Mouse (Mus musculus): Measurements from ENCODE around the gene Abcc12. TPM values are rescaled to one million over a fixed set of nuclear protein-coding genes. Genes with fewer than 3 reads are reported as not detected.

Abcc12 gene
- polyA plus RNA-seq, 1 experiment from 2014 or later = 0.21 TPM

DNA sequence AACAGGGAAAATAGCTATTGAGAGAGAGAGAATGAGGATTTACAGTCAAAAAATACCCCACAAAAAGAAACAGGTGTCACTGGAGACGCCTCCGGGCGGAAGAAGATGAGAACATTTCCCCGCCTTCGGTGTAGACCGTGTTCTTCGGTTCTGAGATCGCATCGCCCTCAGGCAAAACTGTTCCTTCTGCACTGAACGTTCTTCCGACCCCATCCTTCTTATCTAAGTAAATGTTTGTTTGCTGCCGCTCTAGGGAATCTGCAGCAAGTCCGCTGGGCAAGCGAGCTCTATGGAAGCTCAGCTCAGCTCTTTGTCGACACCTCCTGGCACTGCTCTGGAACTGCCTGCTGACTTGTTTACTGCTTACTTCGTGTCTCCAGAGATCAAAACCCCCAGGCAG lies 5.0 kb upstream of the Abcc12 start:
- H3K4me3 ChIP-seq (replicated peaks; ENCODE audit: low read length) = peak overlapping the region; percentile 32
- H3K9ac ChIP-seq = peak overlapping the region; percentile 54
- no peaks in the 10 kb centered on the region for H3K36me3 ChIP-seq (replicated peaks; ENCODE audit: control insufficient read depth, insufficient read depth)
- H3K9me3 ChIP-seq (ENCODE audit: control insufficient read depth, low read length) = no peaks in the 10 kb centered on the region
- ATAC-seq (ENCODE audit: low FRiP score) (peak; percentile 81; the same call in 1 of the 2 replicates), DNase-seq (ENCODE audit: low spot score) (peak; percentile 87)
- H3K4me1 ChIP-seq (replicated peaks; ENCODE audit: control insufficient read depth, insufficient read depth, low read length) = no peaks in the 10 kb centered on the region
- 3% methylated on average over 16 of the region's 16 CpGs for WGBS
- no peaks in the 10 kb centered on the region for H3K27me3 ChIP-seq (ENCODE audit: control insufficient read depth, insufficient read depth, low read length)
- H3K4me2 ChIP-seq (replicated peaks) = peak overlapping the region; percentile 67
- H3K27ac ChIP-seq = peak overlapping the region; percentile 59

DNA sequence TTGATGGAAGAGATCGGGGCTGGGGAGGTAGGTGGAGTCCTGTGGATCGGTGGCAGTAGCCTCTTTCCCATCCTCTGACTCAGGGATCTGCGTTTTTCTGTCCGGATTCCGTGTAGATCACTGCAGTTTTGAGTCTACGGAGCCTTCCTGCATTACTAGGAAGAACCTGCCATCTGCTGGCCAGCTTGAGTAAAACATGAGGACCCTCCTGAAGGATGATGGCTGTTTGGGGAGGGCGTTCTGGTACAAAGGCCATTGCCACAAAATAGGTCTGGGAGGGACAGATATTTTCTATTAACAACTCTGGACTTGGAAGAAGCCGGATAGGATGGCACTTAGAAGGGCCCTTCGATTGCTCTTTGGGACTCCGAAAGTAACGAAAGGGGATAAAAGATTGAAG lies 4.6 kb upstream of the Abcc12 start:
- Histone ChIP-seq H3K36me3 (replicated peaks; ENCODE audit: control insufficient read depth, insufficient read depth) (no peaks in the 10 kb centered on the region), H3K9me3 (ENCODE audit: control insufficient read depth, low read length) (no peaks in the 10 kb centered on the region), H3K27ac (peak overlapping the region; percentile 59), H3K9ac (peak overlapping the region; percentile 54), H3K27me3 (ENCODE audit: control insufficient read depth, insufficient read depth, low read length) (no peaks in the 10 kb centered on the region), H3K4me1 (replicated peaks; ENCODE audit: control insufficient read depth, insufficient read depth, low read length) (no peaks in the 10 kb centered on the region), H3K4me2 (replicated peaks) (peak overlapping the region; percentile 67), H3K4me3 (replicated peaks; ENCODE audit: low read length) (peak overlapping the region; percentile 32)
- 7% methylated on average over 11 of the region's 11 CpGs for WGBS
- peak; percentile 76 for ATAC-seq (ENCODE audit: low FRiP score)
- peak; percentile 90 for DNase-seq (ENCODE audit: low spot score)

DNA sequence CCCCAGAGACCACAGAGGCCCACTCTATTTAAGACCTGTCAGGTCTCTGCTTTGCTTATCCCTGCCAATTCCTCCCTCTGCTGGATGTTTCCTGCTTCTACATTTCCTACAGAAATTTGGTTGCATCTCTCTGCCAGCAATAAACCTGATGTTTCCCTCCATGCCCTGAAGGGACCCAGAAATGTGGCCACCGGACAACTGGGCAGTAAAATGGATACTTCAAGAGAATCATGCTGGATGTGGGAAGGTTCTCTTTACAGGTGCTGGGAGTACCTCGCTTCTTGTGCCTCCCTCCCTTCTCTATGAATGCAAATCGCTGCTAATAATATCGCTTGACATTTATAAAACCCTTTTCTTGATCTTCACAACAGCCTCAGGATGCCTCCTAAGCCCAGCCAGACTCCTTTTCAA lies 1.4 kb upstream of the Abcc12 start:
- Histone ChIP-seq H3K4me1 (replicated peaks; ENCODE audit: control insufficient read depth, insufficient read depth, low read length) (peaks cover 7% of the 10 kb centered on the region; the same call in 1 of the 2 replicates), H3K9ac (no peak overlapping the region)

DNA sequence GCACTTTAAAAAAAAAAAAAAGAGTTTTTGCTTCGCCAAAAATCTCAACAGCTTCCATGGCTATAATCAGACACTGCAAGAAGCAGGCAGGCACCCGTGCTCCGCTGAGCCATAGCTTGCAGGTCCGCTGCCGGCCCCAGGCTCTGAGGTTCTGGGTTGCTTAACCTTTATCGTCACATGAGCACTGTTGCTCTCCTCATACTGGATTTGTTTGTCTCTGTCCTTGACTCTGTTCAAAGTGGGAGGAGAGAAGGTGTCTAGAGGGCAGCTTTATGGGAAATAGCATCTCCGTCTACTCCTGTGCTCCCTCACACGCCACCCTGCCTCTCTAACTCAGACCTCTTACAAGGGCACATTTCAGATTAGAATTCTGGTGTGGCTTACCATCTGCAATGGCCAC lies 1.8 kb downstream of the Abcc12 start:
- no peak for DNase-seq (ENCODE audit: low spot score)

More for the DNA sequence above, 1.4 kb upstream of the Abcc12 start:
- no peak for ATAC-seq (ENCODE audit: low FRiP score)
- H3K4me3 ChIP-seq (replicated peaks; ENCODE audit: low read length) = no peak overlapping the region
- H3K27ac ChIP-seq = no peak overlapping the region
- no peaks in the 10 kb centered on the region for H3K36me3 ChIP-seq (replicated peaks; ENCODE audit: control insufficient read depth, insufficient read depth)
- no peaks in the 10 kb centered on the region for H3K9me3 ChIP-seq (ENCODE audit: control insufficient read depth, low read length)
- no peak overlapping the region for H3K4me2 ChIP-seq (replicated peaks)
- 92% methylated on average over 4 of the region's 4 CpGs for WGBS
- H3K27me3 ChIP-seq (ENCODE audit: control insufficient read depth, insufficient read depth, low read length) = no peaks in the 10 kb centered on the region
- DNase-seq (ENCODE audit: low spot score) = peak; percentile 67

DNA sequence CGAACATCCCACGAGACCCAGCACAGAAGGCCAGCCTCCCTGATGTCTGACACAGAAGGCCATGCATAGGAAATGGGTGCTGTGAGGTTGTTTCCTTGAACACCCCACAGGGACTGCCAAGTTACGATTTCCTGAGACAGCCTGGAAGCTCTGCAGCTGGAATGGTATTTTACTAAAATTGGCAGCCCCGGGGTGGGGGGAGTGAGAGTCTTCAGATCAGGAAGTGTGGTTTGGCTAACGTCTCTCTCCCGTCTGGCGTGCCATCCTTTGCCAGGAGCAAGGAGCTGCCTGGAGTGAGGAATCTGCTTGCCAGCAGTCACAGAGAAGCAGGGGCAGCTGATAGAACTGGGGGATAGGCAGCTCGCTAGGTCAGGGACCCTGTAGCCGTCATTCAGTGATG lies 2.4 kb downstream of the Abcc12 start:
- H3K36me3 ChIP-seq (replicated peaks; ENCODE audit: control insufficient read depth, insufficient read depth) = no peaks in the 10 kb centered on the region
- WGBS = 59% methylated on average over 9 of the region's 9 CpGs
- H3K27ac ChIP-seq = no peak overlapping the region
- no peaks in the 10 kb centered on the region for H3K27me3 ChIP-seq (ENCODE audit: control insufficient read depth, insufficient read depth, low read length)
- H3K4me2 ChIP-seq (replicated peaks) = no peak overlapping the region
- H3K4me3 ChIP-seq (replicated peaks; ENCODE audit: low read length) = no peak overlapping the region
- DNase-seq (ENCODE audit: low spot score) = no peak
- ATAC-seq (ENCODE audit: low FRiP score) = no peak
- no peak overlapping the region for H3K9ac ChIP-seq
- no peaks in the 10 kb centered on the region for H3K9me3 ChIP-seq (ENCODE audit: control insufficient read depth, low read length)
- peaks cover 7% of the 10 kb centered on the region; the same call in 1 of the 2 replicates for H3K4me1 ChIP-seq (replicated peaks; ENCODE audit: control insufficient read depth, insufficient read depth, low read length)

More for the DNA sequence above, 1.8 kb downstream of the Abcc12 start:
- Histone ChIP-seq H3K9ac (no peak overlapping the region), H3K4me2 (replicated peaks) (no peak overlapping the region), H3K27me3 (ENCODE audit: control insufficient read depth, insufficient read depth, low read length) (no peaks in the 10 kb centered on the region), H3K36me3 (replicated peaks; ENCODE audit: control insufficient read depth, insufficient read depth) (no peaks in the 10 kb centered on the region), H3K4me1 (replicated peaks; ENCODE audit: control insufficient read depth, insufficient read depth, low read length) (peaks cover 7% of the 10 kb centered on the region; the same call in 1 of the 2 replicates), H3K9me3 (ENCODE audit: control insufficient read depth, low read length) (no peaks in the 10 kb centered on the region), H3K4me3 (replicated peaks; ENCODE audit: low read length) (no peak overlapping the region), H3K27ac (no peak overlapping the region)
- 81% methylated on average over 8 of the region's 8 CpGs for WGBS
- ATAC-seq (ENCODE audit: low FRiP score) = no peak

DNA sequence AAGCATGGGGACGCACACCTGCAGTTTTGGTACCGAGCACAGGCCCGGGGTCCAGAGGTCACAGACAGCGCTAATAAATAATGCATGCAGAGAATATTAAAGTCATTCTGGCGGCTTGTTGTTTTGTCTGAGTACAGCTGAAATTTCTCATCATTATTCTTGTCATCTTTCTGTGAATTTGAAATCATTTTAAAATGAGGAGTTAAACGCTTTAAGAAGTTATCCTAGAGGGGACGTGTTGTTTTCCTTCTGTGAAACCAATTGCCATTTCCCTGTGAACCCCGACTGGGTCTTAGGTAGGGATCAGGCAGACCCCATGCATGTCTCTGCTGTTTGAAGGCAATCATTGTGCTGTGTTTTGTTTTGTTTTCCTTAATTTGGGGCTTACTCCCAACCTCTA lies 2.9 kb downstream of the Abcc12 start:
- no peak overlapping the region for H3K4me2 ChIP-seq (replicated peaks)
- whole genome bisulfite sequencing = 74% methylated on average over 8 of the region's 8 CpGs
- DNase-seq (ENCODE audit: low spot score) (no peak), ATAC-seq (ENCODE audit: low FRiP score) (no peak)
- H3K27me3 ChIP-seq (ENCODE audit: control insufficient read depth, insufficient read depth, low read length) = no peaks in the 10 kb centered on the region
- H3K36me3 ChIP-seq (replicated peaks; ENCODE audit: control insufficient read depth, insufficient read depth) = no peaks in the 10 kb centered on the region
- no peak overlapping the region for H3K4me3 ChIP-seq (replicated peaks; ENCODE audit: low read length)
- H3K9me3 ChIP-seq (ENCODE audit: control insufficient read depth, low read length) = no peaks in the 10 kb centered on the region
- no peak overlapping the region for H3K9ac ChIP-seq
- no peak overlapping the region for H3K27ac ChIP-seq
- peaks cover 7% of the 10 kb centered on the region; the same call in 1 of the 2 replicates for H3K4me1 ChIP-seq (replicated peaks; ENCODE audit: control insufficient read depth, insufficient read depth, low read length)

DNA sequence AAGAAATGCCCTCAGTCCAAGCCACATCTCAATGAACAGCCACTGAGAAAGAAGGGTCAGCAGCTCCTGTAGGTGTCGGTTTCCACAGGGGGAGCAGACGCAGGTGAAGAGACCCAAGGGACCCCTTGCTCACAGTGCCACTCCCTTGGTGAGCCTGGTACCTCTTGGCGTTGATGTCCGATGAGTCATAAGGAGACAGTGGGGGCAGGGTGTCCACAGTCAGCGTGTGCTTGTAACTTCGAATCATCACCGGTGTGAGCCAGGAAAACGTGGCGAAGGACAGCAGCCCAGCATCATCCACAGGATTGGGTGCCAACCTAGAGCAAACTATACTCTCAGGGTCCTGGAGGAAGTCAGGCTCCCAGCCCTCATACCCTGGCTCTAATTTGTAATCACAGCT lies 16.8 kb downstream of the Abcc12 start:
- 89% methylated on average over 9 of the region's 9 CpGs for WGBS
- Histone ChIP-seq H3K27me3 (ENCODE audit: control insufficient read depth, insufficient read depth, low read length) (no peaks in the 10 kb centered on the region), H3K36me3 (replicated peaks; ENCODE audit: control insufficient read depth, insufficient read depth) (no peaks in the 10 kb centered on the region), H3K4me1 (replicated peaks; ENCODE audit: control insufficient read depth, insufficient read depth, low read length) (no peaks in the 10 kb centered on the region), H3K9me3 (ENCODE audit: control insufficient read depth, low read length) (no peaks in the 10 kb centered on the region), H3K4me2 (replicated peaks) (no peak overlapping the region), H3K4me3 (replicated peaks; ENCODE audit: low read length) (no peak overlapping the region), H3K9ac (no peak overlapping the region), H3K27ac (no peak overlapping the region)
- DNase-seq (ENCODE audit: low spot score) = no peak
- no peak for ATAC-seq (ENCODE audit: low FRiP score)

DNA sequence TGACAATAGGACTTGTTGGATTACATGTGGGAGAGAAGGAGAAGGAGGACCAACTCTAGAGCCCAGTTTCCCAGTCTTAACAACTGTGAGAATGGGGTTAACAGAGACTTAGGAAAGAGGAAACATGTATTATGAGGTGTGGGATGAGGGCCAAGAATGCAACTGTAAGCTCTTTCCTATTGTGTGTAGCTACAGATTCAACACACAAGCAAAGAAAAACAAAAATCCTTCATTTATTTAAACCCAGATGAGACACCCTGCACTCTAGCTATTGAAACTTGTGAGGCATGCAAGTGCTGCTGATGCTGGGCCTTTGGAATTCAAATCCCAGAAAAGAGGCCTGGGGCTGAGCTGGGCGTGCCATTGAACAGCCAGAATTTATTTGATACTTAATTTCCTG lies 18.7 kb downstream of the Abcc12 start:
- WGBS = 43% methylated on average over 1 of the region's 1 CpGs
- Histone ChIP-seq H3K4me2 (replicated peaks) (no peak overlapping the region), H3K4me1 (replicated peaks; ENCODE audit: control insufficient read depth, insufficient read depth, low read length) (no peaks in the 10 kb centered on the region), H3K36me3 (replicated peaks; ENCODE audit: control insufficient read depth, insufficient read depth) (no peaks in the 10 kb centered on the region), H3K27me3 (ENCODE audit: control insufficient read depth, insufficient read depth, low read length) (no peaks in the 10 kb centered on the region), H3K27ac (no peak overlapping the region), H3K9ac (no peak overlapping the region), H3K9me3 (ENCODE audit: control insufficient read depth, low read length) (no peaks in the 10 kb centered on the region), H3K4me3 (replicated peaks; ENCODE audit: low read length) (no peak overlapping the region)
- ATAC-seq (ENCODE audit: low FRiP score) (no peak), DNase-seq (ENCODE audit: low spot score) (no peak)

DNA sequence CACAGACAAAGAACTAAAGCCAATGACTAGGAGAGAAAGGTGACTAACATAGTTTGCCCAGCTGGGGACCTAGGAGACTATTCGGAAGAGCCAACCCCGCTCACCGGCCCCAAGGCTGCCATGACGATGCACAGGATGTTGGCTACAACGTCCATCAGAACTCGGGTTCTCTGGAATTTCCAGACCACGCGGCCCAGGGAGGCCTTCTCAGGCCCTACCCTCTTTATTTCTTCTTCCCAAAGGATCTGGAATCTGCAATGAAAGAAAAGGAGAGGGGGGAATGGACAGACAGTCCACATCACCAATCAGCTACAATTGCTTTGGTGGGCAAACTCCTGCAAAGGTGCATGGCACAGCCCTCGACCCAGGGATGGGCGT lies 19.8 kb downstream of the Abcc12 start:
- no peak overlapping the region for H3K4me3 ChIP-seq (replicated peaks; ENCODE audit: low read length)
- DNase-seq (ENCODE audit: low spot score) (no peak), ATAC-seq (ENCODE audit: low FRiP score) (no peak)
- no peaks in the 10 kb centered on the region for H3K9me3 ChIP-seq (ENCODE audit: control insufficient read depth, low read length)
- H3K27ac ChIP-seq = no peak overlapping the region
- no peak overlapping the region for H3K4me2 ChIP-seq (replicated peaks)
- H3K27me3 ChIP-seq (ENCODE audit: control insufficient read depth, insufficient read depth, low read length) = no peaks in the 10 kb centered on the region
- no peak overlapping the region for H3K9ac ChIP-seq
- H3K36me3 ChIP-seq (replicated peaks; ENCODE audit: control insufficient read depth, insufficient read depth) = no peaks in the 10 kb centered on the region
- H3K4me1 ChIP-seq (replicated peaks; ENCODE audit: control insufficient read depth, insufficient read depth, low read length) = no peaks in the 10 kb centered on the region
- 89% methylated on average over 10 of the region's 10 CpGs for WGBS
